Mouse (Mus musculus) induced T-regulatory cell, adult 2 months (primary cell): ENCODE measurements around the gene Arhgap24.
A peak's percentile ranks its signal among the peaks of the same experiment; 100 is the strongest.

ENCODE experiments used
- DNase-seq: peaks from one replicate; pipeline ENCODE4 v3.0.0-alpha.2; 2012; ENCODE audit warnings: low read depth

Gene Arhgap24

DNA sequence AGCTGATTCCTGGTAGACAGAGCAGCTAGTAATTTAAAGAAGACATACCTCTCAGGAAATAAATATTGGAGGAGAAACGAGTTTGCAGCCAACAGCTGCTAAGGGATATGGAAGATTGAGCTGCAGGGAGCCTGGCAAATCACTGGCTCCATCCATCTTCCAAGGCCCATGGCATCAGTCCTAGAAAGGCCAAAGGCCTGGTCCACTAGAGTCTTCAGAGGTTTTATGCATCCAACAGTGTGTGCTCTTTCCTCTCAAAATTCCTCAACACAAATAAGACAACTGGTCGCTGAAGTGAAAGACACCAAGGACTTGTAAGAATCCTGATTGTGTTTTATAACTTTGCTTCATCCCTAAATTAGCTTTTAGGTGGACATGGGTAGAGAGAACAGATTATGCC, 194.1 kb downstream of the Arhgap24 start:
- DNase-seq, result no peak

DNA sequence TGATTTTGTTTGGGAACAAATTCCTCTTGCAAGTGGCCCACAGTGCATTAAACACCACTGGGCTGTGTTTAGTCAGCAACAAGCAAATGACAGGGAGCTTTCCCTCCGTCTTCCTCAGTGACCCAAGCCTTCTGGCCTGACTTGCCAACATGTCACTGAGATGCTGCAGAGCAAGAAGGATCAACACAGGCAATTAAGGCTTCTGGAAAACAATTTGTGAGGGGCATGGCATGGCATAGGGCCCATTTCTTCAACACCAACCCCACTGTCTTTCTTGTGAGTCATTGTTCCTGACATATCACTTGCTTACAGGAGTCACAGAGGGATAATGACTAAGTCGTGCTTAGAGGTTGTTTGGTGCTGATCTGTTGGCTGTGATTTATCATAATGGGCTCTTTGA, 196.0 kb downstream of the Arhgap24 start:
- DNase-seq, result no peak

DNA sequence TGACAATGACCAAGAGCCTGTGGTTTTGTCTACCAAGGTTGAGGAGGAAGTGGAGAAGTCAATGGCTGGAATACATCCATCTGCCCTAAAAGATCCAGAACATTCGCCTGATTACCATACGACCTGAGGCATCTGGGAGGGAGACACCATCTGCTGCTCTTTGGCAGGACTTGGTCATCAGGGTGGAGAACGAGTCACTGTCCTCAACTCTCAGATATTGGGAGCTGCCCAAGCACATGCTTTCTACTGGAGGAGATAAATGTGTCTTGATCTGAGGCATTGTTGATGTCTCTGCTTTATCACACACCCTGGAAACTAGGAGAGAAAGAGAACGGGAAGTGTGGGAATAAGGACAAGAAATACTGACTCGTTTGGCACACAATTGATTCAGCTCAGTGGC, 206.5 kb downstream of the Arhgap24 start:
- no peak for DNase-seq

DNA sequence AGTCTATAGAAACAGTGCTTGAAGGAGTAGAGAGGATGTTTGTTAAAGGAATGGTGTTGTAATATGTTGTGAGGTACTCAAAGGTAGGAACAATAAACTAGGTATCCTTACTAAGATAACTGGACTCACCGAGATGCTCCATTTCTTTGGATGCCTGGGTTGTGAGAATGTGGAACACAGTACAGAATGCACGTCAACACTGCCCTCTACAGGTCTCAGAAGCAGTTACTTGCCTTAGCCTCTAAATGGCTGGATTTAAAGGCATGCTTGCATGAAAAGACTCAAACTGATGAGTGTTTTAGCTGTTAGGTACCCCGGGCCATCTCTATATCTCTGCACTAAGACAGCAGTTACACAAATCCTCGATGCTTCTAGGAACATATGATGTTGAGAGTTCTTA, 211.3 kb downstream of the Arhgap24 start:
- DNase-seq, result peak; percentile 31

DNA sequence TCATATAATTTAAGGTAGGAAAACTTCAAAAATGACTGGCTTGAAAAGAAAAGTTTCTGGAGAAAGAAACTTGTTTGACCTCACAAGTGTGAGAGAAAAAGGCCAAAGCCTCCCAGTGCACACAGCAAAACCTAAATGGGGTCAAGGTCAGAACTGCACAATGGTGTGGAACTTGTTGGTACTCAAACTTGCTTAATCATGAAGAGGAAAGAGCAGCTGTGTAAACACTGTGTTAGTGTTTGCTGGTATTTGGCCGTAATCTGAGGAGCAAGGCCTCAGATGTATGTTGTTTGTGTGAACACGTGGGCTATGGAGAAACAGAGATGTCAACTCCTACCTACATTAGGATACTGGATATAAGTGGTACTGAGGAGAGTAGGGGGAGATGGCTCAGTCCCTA, 212.0 kb downstream of the Arhgap24 start:
- DNase-seq, result no peak

DNA sequence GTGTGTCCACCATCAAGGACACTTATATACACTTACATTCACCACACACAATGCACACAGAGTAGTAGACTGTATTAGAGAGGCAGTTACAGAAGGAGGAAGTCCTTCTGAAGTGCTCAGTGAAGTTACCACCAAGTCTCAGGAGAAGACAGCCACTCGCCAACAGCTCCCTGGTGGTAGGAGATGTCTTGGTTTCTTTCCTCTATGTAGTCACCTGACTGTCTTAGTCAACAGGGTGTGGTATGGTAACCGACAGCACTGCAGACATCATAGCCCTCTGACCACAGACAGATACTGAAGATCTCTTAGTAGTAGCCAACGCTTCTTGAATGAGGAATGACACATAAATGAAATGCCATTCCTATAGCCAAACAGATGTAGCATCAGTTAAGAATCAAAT, 212.7 kb downstream of the Arhgap24 start:
- DNase-seq, result no peak

DNA sequence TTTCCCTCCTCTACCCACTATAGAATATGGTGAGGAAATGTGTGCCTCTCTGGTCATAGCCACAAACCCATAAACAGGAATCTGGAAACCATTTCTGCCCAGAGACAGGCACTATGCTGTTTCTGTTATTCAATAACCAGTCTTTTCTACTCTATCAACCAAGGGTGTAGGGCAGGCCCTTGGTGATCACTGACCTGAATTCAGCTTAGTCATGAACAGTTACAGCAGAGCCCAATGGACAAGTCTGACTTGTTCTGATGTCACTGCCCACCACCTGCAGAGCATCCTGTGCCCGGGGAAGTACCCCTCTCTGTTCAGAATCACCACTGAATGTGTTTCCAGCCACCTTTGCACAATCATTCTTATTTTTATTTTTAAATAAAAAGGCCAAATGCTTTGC, 216.6 kb downstream of the Arhgap24 start:
- DNase-seq, result no peak

DNA sequence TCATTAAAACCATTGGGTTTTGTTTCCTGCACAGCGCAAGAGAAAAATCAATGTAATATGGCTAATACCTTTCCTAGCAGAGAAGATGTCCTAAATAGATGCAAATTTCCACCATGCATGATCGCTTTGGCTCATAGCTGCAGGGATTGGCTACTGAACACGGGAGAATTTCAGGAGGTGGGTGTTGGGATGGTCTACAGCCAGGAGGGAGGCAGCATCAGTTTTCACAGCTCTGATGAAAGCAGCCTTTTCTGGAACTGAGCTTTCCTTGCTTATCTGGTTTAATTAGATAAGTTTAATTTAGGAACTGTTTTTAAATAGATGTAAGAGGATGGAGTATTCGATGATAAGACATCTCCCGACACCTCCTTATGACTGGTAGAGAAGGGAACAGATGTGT, 217.2 kb downstream of the Arhgap24 start:
- no peak for DNase-seq

DNA sequence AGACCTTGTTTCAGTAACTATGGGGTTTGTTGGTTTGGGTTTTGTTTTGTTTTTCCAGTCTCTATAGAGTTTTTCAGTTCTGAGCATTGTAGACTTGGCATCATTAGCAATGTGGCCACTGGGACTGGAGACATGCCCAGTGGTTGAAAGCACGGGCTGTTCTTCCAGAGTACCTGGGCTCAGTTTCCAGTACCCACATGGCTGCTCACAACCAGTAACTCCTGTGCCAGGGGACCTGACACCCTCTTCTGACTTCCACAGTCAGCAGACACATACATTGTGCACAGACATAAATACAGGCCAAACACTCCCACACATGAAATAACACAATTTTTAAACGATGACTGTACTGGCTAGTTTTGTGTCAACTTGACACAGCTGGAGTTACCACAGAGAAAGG, 217.7 kb downstream of the Arhgap24 start:
- no peak for DNase-seq

DNA sequence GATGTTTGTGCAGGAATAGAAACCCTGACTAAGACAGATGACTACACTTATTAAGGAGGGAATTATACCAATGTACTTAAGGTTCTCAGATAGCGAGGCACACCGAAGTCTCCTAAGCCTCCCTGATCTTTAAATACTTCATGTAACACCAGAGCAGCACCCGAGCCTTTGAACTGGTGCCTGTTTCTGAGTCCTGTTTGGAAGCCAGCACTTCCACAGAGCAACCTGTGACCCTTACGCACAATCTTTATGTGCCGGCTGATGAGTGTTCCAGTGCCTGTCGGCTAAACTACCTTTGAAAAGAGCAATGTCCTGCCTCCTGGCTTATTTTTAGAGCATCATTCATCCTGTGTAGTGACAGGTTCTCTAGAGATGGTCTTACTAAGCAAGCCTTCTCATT, 221.4 kb downstream of the Arhgap24 start:
- DNase-seq, result no peak

DNA sequence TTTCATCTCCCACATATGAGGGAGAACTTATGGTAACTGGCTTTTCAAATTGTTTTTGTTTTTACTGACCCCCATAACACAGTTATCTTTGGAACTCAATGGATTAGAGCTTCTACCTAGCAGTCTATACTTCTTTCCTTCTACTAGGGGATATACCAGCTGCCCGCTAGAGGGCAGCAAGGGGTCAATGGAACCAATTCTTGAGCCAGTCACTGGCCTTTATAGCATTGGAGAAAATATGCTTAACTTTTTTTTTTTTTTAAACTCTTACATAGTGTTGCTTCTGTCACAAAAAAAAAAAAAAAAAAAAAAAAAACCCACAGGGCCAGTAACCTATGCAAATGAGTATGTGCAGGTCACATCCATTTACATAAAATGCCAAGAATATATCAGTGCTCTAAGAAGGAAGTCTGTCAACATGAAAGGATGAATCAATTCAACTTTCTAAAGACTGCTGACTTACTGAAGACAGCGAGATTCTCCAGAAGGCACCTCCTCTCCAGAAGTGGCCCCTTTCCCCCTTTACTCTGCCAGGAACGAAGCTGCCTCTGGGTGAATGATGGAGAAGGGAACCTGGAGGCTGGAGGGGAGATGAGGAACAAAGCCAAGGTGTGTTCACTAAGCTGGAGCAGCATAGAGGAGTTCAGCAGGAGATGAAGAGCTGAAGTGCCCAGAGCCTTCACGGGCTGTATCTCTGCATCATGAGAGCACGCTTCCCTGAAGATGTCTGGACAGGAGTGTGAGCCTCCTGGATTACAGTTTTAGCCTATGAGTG, 222.3 kb downstream of the Arhgap24 start:
- peak; percentile 38 for DNase-seq

DNA sequence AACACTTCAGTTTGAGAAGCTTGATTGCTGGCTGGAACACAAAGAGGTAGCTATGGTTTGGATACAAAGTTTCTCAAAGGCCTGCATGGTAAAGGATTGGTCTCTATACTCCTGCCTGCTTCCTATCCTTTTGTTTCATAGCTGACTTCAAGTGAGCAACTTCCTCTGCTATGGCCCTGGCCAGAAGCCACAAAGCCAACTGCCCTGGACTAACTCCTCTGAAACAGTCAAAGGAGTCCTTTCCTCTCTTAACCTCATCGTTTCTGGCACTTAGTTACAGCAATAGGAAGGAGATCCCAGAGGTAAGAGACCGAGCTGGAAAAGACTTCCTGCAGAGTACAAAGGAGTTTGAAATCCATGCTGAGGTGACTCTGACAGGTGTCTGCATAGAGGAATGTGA, 224.0 kb downstream of the Arhgap24 start:
- DNase-seq, result no peak

DNA sequence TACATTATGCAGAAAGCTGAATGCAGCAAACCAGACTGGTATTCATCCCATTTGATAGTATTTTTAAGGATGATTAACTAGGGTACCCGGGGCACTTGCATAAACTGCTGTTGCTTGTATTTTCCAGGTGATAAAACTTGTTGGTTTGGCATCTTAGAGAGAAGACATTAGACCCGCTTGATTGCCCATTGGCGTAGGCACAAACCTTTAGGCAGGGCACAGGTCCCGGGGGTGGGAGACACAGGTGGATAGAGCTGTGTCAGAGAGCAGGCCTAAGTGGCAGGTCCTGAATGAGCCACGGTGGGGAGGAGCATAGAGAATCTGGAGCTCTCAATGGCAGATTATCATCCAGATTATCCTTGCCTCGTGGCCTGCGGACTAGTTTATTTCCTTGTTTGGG, 229.1 kb downstream of the Arhgap24 start:
- no peak for DNase-seq

DNA sequence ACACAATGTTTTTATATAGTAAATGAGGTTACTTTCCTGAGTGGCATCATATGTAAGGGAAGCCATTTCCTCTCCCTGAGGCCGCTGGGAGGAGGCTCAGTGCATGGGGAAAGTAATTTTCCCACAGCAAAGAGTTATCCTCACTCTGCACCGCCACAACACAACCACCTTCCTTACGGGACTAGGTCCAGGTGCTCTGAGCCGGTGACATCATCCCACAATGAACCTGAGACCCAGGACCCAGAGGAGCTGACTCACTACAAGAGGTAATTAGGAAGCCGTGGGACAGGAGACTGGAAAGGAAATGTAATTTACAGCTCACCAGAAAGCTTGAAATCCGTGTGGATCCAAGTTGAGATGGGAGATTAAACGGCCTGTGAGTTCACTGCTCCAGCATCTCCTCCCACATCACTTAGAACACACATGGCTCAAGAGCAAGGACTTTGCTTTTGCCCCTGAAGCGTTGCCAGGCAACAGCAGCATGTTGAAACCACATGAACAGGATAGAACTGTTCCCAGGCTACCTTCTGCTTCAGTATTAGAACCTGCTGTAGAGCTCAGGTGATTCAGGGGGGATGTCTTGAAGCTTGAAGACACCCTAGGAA, 238.3 kb downstream of the Arhgap24 start:
- DNase-seq, result no peak

DNA sequence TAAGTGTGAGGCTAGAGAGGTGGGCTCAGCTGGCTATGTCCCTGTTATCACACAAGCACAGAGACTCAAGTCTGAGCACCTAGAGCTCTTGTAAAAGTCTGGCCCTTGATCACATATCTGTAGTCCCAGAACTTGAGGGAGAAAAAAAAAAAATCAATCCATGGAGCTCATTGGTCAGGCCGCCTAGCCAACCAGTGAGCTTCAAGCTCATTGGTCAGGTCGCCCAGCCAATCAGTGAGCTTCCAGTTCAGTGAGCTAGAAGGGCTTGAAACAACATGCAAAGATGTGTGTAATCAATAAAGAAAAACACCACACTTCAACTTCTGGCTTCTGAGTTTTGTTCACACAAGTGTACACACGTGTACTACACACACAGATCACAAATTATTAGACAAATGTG, 242.4 kb downstream of the Arhgap24 start:
- DNase-seq, result no peak

DNA sequence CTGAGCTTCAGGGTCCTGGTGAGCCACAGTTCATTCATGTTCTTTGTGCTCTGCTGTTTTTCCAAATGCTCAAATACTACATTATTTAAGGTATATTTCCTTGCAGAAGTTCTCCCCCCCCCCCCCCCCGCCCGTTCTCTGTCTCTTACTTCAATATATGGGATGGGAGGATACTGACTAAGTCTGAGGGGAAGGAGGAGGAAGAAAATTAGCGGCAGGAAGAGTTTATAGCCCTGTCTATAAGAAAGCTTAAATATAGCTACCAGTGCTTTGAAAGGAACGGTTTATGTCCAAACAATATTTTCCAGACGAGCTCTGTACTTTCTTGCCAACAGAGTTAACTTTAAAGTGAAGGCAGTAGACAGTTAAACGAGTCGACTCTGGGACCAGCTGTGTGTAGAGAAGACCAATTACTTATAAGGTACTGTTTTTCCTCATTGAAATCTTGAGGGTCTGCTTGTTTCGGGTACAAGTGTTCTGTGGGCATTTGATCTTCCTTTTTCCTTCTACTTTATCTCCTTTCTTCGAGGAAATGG, 243.7 kb downstream of the Arhgap24 start:
- DNase-seq, result no peak

DNA sequence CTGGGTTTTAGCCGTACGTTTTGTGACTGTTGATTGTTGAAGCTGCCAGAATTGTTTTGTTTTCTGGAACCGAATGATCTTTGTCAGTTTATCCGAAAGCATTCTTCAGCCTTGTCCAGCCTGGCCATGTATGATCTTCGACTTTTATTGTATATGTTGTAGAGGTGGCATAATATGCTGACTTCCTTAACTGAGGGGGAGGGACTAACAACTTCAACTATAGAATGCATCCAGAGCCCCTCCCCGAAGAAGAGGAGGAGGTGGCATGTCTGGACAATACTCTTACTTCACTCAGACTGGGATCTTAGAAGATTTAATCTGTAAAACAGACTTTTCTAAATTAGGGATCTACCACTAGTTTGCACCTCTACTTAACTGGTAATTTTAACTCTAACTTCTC, 244.2 kb downstream of the Arhgap24 start:
- DNase-seq, result no peak

DNA sequence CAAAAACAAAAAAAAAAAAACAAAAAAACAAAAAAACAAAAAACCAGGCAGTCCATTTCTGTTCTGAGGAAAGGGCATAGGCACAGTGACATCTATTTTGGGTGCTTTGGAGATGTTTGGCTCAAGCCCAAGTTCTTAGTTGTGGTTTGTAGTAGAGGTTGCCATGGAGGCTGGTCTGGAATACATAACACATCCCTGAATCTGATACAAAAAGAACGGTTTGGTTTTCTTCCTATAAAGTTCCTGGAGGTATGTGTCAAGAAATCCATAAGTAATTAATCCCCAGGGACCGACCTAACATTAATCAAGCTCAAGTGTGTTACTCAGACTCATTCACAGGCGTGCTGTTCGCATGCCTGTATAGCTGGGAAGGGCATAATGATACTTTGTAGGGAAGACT, 245.8 kb downstream of the Arhgap24 start:
- DNase-seq, result no peak

DNA sequence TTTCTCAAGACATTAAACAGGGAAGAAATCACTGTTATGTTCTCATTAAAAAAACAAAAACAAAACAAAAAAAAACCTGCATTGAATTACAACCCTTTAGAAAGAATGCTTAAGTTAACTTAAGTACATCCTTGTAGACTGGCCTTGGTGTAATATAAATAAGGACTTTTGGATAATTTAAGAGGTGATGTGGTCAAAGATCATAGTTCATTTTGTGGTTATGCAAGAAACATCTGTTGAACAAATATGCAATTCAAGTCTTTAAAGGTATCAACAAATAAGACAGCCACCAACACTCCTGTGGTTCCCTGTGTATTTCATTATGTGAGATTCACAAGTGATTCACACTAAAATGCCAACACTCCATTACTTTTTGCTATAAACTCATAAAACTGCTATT, 247.3 kb downstream of the Arhgap24 start:
- DNase-seq, result no peak

DNA sequence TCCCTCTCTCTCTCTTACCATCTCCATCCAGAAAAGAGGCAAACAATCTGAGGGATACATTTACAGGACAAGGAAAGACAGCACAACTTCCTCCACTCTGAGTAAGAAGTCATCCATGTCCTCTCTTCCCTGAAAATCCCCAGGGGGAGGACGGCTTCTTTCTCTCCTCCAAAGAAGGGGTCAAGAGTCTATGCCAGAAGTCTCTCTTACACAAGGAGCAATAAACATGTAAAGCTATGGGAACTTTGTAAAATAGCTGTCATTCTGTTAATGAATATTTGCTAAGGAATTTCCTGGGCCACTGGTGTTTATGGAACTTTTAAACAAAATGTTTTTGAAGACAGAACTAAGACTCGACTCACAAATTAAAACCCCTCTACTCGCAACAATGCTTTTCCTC, 248.3 kb downstream of the Arhgap24 start:
- DNase-seq, result no peak

DNA sequence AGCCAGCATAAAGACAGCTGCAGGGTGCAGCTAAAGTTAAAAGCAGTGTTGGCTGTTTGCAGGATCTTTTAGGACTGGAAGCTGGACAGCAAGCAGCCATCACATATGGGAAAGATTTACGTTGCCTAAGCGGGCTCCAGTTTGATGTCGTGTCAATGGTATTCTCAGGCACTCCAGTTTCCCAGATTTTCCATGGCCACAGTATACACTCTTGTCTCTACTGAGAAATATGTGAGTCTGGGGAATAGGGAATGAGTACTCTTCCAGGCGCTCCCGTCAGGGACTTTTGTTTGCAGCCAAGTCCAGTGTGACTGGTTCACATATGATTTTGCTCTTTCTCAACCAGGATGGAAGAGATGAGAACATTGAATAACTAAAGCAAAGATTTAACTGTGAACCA, 254.9 kb downstream of the Arhgap24 start:
- DNase-seq, result no peak

DNA sequence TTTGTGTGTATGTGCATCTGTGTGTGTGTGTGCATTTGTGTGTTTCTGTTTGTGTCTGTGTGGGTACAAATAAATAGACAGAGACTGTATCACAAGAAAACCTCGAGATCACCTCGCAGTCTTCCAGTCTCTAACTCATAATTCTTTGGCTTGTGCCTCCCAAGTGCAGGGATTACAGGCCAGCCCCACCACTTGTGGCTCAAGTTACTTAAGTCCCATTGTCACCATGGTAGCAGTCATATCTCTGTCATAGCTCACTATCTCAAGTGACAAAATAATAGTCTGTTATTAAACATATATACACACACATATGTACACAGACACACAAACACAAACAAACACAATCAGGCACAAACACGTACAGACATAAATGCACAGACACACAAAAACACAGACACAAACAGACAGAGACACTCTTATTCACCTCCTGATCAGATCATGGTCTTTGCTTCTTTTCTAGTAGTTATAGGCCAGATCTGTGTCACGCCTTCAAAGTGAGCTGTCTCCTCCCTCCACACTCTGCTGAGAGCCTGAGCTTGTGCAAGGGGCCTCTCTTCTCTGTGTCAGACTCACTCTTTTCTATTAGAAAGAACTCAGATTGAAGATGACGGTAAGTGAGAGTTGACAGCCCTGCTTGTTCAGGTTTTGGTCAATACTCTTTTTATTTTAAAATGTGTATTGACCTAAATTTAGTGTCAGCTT, 261.5 kb downstream of the Arhgap24 start:
- DNase-seq, result no peak

DNA sequence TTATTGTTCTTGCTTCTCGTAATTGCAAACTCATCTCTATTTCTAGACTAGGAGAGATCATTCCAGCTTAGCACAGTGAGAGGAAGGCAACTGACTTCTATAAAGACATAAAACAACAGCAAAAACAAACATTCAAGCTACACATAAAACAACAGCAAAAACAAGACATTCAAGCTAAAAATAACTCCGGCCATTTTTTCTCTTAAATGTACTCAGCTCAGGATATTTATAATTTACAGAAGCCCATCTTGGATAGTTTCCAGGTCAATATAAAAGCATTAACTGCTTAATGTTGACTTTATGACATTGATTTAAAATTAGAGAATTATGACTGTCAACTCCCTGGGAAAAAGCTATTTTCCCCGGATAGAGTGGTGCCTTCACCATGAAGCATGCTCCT, 262.2 kb downstream of the Arhgap24 start:
- DNase-seq, result no peak
